Mouse (Mus musculus) ZHBTc4 (cell line): Measurements from ENCODE around the gene Neil1.

ENCODE experiments used
- DNase-seq: peaks from one replicate; pipeline ENCODE4 v3.0.0-alpha.2; 2011; ENCODE audit warnings: low read depth, low spot score

Neil1 gene

DNA sequence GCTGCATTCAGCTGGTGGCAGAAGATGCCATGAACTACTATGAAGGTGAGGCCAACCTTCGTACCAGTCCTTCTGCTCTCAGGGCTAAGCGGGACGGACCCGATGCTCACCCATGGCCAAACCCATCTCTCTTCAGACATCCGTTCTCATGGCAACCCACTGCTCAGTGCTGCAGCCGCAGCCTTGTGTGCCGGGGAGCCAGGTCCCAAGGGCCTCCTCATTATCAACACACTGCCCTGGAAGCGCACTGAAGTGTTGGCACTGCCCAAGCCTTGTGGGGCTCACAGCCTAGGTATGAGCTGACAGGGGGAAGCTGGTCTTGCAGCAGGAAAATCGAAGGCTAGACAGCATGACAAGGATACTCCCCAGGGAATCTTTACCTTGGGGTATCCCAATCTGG is 9.0 kb downstream of the Neil1 start:
- no peak for DNase-seq

- DNase-seq, result no peak
Measured at GRCm38 (mm10) chr9:57138507-57138906, 9.6 kb downstream of the Neil1 start.

DNA sequence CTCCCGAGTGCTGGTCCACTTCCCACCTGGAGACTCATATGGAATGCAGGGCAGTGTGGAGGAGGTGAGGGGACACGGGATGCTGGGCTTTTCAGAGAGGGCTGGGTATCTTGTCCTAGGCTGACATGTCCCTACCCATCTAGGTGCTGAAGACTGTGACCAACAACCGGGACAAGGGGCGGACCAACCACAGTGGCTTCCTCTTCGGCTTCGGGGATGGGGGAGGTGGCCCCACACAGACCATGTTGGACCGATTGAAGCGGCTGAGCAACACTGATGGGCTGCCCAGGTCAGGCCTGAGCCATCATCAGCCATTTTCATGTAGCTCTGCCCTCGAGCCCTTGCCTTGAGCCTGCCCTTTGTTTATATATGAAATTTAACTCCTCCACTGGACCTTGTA is 10.3 kb downstream of the Neil1 start:
- no peak for DNase-seq

DNA sequence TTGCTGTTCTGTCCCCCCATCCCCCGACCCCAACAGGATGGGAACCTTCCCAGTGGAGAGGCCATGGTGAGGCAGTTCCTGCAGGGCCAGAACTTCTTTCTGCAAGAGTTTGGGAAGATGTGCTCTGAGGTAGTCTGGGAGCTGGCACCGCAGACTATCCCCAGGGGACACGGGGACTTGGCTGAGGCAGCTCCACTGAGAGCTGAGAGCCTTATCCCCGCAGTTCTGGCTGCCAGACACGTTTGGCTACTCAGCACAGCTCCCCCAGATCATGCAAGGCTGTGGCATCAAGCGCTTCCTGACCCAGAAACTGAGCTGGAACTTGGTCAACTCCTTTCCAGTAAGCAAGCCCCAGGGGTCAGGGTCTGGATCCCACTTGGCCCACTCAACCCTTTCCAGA is 10.9 kb downstream of the Neil1 start:
- DNase-seq, result no peak

DNA sequence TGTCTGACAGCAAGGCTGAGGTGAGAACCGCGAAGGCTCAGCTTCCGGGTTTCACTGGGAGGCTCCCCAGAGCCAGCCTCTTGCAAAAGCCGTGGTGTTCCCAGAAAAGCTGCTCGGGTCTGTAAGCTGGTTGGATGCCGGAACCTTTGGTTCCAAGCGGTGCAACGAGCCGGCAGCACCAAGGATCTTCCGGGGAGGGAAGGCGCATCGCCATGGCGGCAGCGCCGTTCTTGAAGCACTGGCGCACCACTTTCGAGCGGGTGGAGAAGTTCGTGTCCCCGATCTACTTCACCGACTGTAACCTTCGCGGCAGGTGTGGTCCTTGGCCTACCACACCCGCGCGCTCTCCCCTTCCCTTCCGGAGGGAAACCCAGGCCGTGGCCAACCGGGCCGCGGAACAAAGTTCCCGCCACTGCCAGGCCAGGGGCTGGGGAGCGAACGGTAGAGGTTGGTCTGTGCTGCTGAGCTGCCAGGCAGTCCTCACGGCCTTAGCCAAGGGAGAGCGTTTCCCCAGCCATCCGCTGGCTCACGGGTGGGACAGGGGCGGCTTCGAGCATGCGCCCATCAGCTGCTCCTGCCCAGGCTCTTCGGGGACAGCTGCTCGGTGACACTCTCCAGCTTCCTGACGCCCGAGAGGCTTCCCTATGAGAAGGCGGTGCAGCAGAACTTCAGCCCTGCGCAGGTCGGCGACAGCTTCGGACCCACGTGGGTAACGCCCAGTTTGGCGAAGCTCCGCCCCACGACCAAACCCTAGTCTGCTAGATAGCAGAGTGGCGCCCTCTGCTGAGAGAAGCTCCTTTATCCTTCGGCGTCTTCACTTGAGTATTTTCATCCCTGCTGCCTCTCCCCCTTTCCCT is 17.3 kb downstream of the Neil1 start, which contains the start of gene Man2c1:
Man2c1 (plus strand) TSS at position 114 of the 857 bp plus-strand sequence.
- DNase-seq, result peak; percentile 98

GRCm38 (mm10) chr9:57129641-57130040 is 18.5 kb downstream of the Neil1 start:
- DNase-seq, result no peak

DNA sequence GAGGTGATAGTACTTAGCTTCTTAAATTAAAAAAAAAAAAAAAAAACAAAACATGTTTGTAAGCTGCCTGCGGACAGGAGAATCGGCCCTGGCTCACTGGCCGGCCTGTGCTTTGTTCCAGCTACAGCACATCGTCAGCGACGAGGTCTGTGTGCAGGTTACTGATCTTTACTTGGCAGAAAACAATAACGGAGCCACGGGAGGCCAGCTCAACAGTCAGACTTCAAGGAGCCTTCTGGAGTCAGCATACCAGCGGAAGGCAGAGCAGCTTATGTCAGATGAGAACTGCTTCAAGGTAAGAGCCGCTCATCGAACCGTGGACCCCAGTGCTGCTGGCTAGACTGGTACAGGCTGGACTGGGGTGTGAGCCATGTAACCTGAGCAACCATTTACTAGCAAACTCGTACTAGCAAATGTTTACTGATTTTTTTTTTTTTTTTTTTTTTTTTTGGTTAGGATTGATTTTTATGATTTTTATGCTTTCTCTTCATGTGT is 30.8 kb downstream of the Neil1 start:
- peak; percentile 65 for DNase-seq
